Mouse (Mus musculus) midbrain, embryonic 13.5 days (tissue): ENCODE results near the gene Plcb4. TPM values are rescaled to one million over a fixed set of nuclear protein-coding genes. Genes with fewer than 3 reads are reported as not detected.
A peak's percentile ranks its signal among the peaks of the same experiment; 100 is the strongest.

Source experiments
- ATAC-seq: fragments of 200-750 bp; cut with Nextera tagmentation; 2 replicates; pipeline ENCODE4 v1.8.0; 2017; ENCODE audit warnings: mild to moderate bottlenecking, moderate TSS enrichment, moderate library complexity
- H3K27ac ChIP-seq: fragments of 300-500 bp; sonication (generic); 2 replicates; pipeline ENCODE4 v1.5.1; 2015; ENCODE audit warnings: inconsistent platforms, mild to moderate bottlenecking, moderate library complexity
- H3K27me3 ChIP-seq: fragments of 300-500 bp; sonication (generic); 2 replicates; pipeline ENCODE4 v1.6.1; 2015; ENCODE audit warnings: mild to moderate bottlenecking, inconsistent platforms
- H3K36me3 ChIP-seq: fragments of 300-500 bp; sonication (generic); 2 replicates; pipeline ENCODE4 v1.6.1; 2015; ENCODE audit warnings: mild to moderate bottlenecking, inconsistent platforms
- H3K4me1 ChIP-seq: fragments of 300-500 bp; sonication (generic); replicated peaks from 2 replicates; pipeline ENCODE4 v1.6.1; 2015; ENCODE audit warnings: inconsistent platforms
- H3K4me2 ChIP-seq: fragments of 300-500 bp; sonication (generic); replicated peaks from 2 replicates; pipeline ENCODE4 v1.6.1; 2015; ENCODE audit warnings: moderate library complexity, mild to moderate bottlenecking, inconsistent platforms
- H3K4me3 ChIP-seq: fragments of 300-500 bp; sonication (generic); replicated peaks from 2 replicates; pipeline ENCODE4 v1.5.1; 2015; ENCODE audit warnings: mild to moderate bottlenecking, inconsistent platforms
- H3K9ac ChIP-seq: fragments of 300-500 bp; sonication (generic); replicated peaks from 2 replicates; pipeline ENCODE4 v1.6.1; 2015; ENCODE audit warnings: mild to moderate bottlenecking, inconsistent platforms
- H3K9me3 ChIP-seq: fragments of 300-500 bp; sonication (generic); 2 replicates; pipeline ENCODE4 v1.6.1; 2016; ENCODE audit warnings: mild to moderate bottlenecking, inconsistent platforms
- WGBS: fragments of 180-500 bp; shearing (Covaris S2); methylation state at CpG from one replicate; pipeline ENCODE4 v1.1.7; 2015; 5-methylcytosine and 5-hydroxymethylcytosine counted together
- polyA plus RNA-seq: library from polyadenylated mRNA; unstranded; fragments of >200 nt; fragmentation: Nextera tagmentation; extraction: Ambion mirVana; gene quantifications from 2 replicates; pipeline ENCODE4 v1.2.1, GENCODE M21; 2015

Plcb4 gene
- polyA plus RNA-seq, 1 experiment from 2014 or later = 38.2 TPM

DNA sequence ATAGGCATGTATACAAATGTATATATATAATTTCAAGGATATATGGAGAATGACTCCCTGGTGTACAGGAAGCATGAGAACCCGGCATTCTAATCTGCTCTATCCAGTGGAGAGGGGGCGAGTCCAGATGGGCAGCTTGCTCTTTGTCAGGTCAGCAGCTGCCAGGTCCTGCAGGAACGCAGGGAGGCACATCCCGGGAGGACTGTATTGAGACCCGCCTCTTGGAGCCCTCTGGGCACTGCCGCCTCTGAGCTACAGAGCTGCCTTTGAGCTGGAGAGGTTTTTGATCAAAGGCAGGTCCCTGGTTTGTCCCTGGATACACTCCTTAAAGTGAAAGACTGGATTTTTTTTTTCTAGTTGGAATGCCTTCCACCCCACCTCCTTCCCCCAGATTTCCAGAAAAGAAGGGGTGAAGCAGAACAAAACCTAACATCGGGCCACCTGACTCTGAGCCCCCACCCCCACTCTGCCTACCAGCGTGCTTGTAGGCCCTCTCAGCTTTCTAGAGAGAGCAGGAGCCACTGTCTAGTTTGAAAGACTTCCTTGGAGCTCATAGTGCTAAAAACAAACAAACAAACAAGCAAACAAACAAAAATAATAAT is 393.0 kb downstream of the Plcb4 start, which contains the start of gene Lamp5:
Gene Lamp5 (plus strand): TSS at position 552 of the 602 bp plus-strand sequence.
- Histone ChIP-seq H3K36me3 (no peaks in the 10 kb centered on the region), H3K4me1 (peaks cover 17% of the 10 kb centered on the region), H3K4me2 (peak within 1 kb of the TSS; percentile 56), H3K9me3 (no peaks in the 10 kb centered on the region), H3K27ac (no peak within 1 kb of the TSS), H3K27me3 (peaks cover 3% of the 10 kb centered on the region; the same call in 1 of the 2 replicates), H3K4me3 (peak within 1 kb of the TSS; percentile 33), H3K9ac (peak within 1 kb of the TSS; percentile 55; the same call in 1 of the 2 replicates)
- WGBS = under 1% methylated on average over 8 of the region's 8 CpGs
- peak; percentile 88 for ATAC-seq

DNA sequence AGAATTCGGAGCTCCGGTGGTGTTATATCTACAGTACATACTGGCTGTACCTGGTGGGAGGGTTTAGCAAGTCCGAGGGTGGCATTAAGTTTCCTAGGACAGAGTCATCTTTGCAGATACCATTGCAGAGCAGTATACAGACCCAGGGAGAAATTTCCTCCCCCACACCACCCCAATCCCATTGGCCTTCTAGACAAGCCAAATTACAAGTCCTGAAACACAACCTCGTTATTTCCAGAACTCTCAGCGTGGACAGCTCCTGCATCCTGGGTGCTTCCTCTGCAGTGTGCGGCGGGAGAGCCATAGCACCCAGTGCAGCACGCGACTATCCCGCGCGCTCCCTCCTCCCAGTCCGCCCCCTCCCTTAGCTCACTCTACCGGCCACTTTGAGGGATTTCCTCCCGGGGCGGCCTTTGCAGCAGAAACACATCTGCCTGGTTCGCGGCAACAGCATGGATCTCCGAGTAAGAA is 399.1 kb downstream of the Plcb4 start:
- peaks cover 19% of the 10 kb centered on the region for H3K4me1 ChIP-seq
- no peaks in the 10 kb centered on the region for H3K9me3 ChIP-seq
- H3K27me3 ChIP-seq = peaks cover 40% of the 10 kb centered on the region
- H3K4me2 ChIP-seq = peak overlapping the region; percentile 62
- H3K4me3 ChIP-seq = peak overlapping the region; percentile 39
- no peaks in the 10 kb centered on the region for H3K36me3 ChIP-seq
- 3% methylated on average over 19 of the region's 19 CpGs for WGBS
- H3K9ac ChIP-seq = peak overlapping the region; percentile 50; the same call in 1 of the 2 replicates
- ATAC-seq = peak; percentile 77
- H3K27ac ChIP-seq = no peak overlapping the region

DNA sequence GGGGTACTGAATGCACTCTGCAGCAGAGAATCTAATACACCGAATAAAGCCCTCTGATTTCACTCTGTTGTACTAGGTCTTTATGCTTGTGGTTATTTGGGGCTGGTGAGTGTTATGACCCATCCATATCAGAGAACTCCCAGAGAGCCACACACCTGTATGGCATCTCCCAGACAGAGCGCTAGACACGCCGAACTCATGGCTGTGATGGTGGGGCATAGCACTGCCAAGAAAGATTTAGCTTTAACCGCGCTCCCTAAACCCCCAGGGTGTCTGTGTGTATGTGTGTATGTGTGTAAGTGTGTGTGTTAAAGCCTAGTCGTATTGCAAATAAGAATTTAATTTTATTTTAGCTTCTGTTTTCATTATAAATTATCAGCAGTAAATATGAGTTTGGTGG is 399.6 kb downstream of the Plcb4 start:
- Histone ChIP-seq H3K27me3 (peaks cover 40% of the 10 kb centered on the region), H3K36me3 (no peaks in the 10 kb centered on the region), H3K9me3 (no peaks in the 10 kb centered on the region), H3K27ac (no peak overlapping the region), H3K4me3 (peak overlapping the region; percentile 39), H3K4me2 (peak overlapping the region; percentile 62), H3K4me1 (peaks cover 19% of the 10 kb centered on the region), H3K9ac (peak overlapping the region; percentile 50; the same call in 1 of the 2 replicates)
- peak; percentile 59 for ATAC-seq
- WGBS = 2% methylated on average over 7 of the region's 7 CpGs

DNA sequence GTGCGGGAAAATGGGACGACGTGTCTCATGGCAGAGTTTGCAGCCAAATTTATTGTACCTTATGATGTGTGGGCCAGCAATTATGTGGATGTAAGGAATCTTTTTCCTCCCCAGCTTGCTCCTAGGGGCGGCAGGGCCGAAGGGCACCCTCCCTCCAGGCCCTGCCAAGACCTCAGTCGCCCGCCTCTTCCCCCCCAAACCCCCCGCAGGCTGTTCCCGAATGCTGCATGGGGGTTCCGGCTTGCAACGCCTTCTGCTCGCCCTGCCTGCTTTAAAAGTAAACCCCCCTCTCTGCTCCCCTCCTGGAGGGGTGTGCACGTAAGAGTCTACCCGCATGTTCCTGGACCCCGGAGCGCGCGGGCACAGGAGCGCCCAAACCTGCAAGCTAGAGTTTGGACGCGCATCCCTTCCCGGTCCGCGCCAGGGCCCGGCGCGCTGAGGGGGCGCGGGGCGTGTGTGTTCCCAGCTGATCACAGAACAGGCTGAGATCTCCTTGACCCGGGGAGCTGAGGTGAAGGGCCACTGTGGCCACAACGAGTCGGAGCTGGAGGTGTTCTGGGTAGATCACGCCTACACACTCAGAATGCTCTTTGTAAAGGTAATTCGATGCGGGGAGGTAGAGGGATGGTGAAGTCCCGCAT is 400.3 kb downstream of the Plcb4 start:
- ATAC-seq = peak; percentile 58
- WGBS = 1% methylated on average over 37 of the region's 37 CpGs
- no peaks in the 10 kb centered on the region for H3K9me3 ChIP-seq
- H3K36me3 ChIP-seq = no peaks in the 10 kb centered on the region
- peak overlapping the region; percentile 39 for H3K4me3 ChIP-seq
- no peak overlapping the region for H3K27ac ChIP-seq
- H3K9ac ChIP-seq = peak overlapping the region; percentile 49
- H3K27me3 ChIP-seq = peaks cover 40% of the 10 kb centered on the region
- peaks cover 19% of the 10 kb centered on the region for H3K4me1 ChIP-seq
- H3K4me2 ChIP-seq = peak overlapping the region; percentile 62
